Mouse (Mus musculus) intestine, embryonic 14.5 days (tissue): ENCODE data around the gene Btg1. TPM values are rescaled to one million over a fixed set of nuclear protein-coding genes. Genes with fewer than 3 reads are reported as not detected.

Source experiments
- ATAC-seq: fragments of 200-750 bp; cut with Nextera tagmentation; replicated peaks from 2 replicates; pipeline ENCODE4 v1.8.0; 2017; ENCODE audit warnings: low read depth, moderate number of reproducible peaks, moderate TSS enrichment, moderate library complexity; ENCODE audit not compliant: low FRiP score, low TSS enrichment
- DNase-seq: peaks from one replicate; pipeline ENCODE4 v3.0.0-alpha.2; 2018; ENCODE audit warnings: low spot score
- H3K27ac ChIP-seq: fragments of 300-500 bp; sonication (generic); 2 replicates; pipeline ENCODE4 v1.5.1; 2014; ENCODE audit warnings: low read depth, mild to moderate bottlenecking, control low read depth
- H3K27me3 ChIP-seq: fragments of 300-500 bp; sonication (generic); replicated peaks from 2 replicates; pipeline ENCODE4 v1.6.1; 2014; ENCODE audit warnings: low read length, control low read depth; ENCODE audit not compliant: control insufficient read depth, insufficient read depth
- H3K36me3 ChIP-seq: fragments of 300-500 bp; sonication (generic); 2 replicates; pipeline ENCODE4 v1.6.1; 2014; ENCODE audit warnings: low read length, control low read depth; ENCODE audit not compliant: control insufficient read depth, insufficient read depth
- H3K4me1 ChIP-seq: fragments of 300-500 bp; sonication (generic); replicated peaks from 2 replicates; pipeline ENCODE4 v1.6.1; 2014; ENCODE audit warnings: low read length, control low read depth, mixed read lengths; ENCODE audit not compliant: control insufficient read depth, insufficient read depth
- H3K4me2 ChIP-seq: fragments of 300-500 bp; sonication (generic); 2 replicates; pipeline ENCODE4 v1.6.1; 2014; ENCODE audit warnings: low read length
- H3K4me3 ChIP-seq: fragments of 300-500 bp; sonication (generic); 2 replicates; pipeline ENCODE4 v1.5.1; 2014; ENCODE audit warnings: low read depth, low read length, control low read depth, mixed read lengths
- H3K9ac ChIP-seq: fragments of 300-500 bp; sonication (generic); 2 replicates; pipeline ENCODE4 v1.6.1; 2014; ENCODE audit warnings: mild to moderate bottlenecking, low read length
- H3K9me3 ChIP-seq: fragments of 300-500 bp; sonication (generic); 2 replicates; pipeline ENCODE4 v1.6.1; 2016; ENCODE audit warnings: low read length, control low read depth; ENCODE audit not compliant: control insufficient read depth
- WGBS: fragments of 180-500 bp; shearing (Covaris S2); extraction: QIAGEN DNeasy Blood & Tissue Kit; methylation state at CpG from one replicate; pipeline ENCODE4 v1.1.7; 2014; 5-methylcytosine and 5-hydroxymethylcytosine counted together
- polyA plus RNA-seq: library from polyadenylated mRNA; unstranded; fragments of >200 nt; fragmentation: Nextera tagmentation; extraction: Ambion mirVana; gene quantifications from 2 replicates; pipeline ENCODE4 v1.2.1, GENCODE M21; 2014

Gene Btg1
- polyA plus RNA-seq, 1 experiment from 2014 or later: 82.6 TPM

- no peak overlapping the region for H3K9ac ChIP-seq
- no peak overlapping the region for H3K27ac ChIP-seq
- H3K4me1 ChIP-seq: no peaks in the 10 kb centered on the region
- ATAC-seq (no peak), DNase-seq (no peak)
- 74% methylated on average over 3 of the region's 3 CpGs for WGBS
- no peak overlapping the region for H3K4me3 ChIP-seq
- H3K36me3 ChIP-seq: no peaks in the 10 kb centered on the region
- no peaks in the 10 kb centered on the region for H3K9me3 ChIP-seq
- H3K27me3 ChIP-seq: no peaks in the 10 kb centered on the region
- H3K4me2 ChIP-seq: no peak overlapping the region
These were observed 14.5 kb upstream of the Btg1 start for GRCm38 (mm10) chr10:96602339-96602738.

DNA sequence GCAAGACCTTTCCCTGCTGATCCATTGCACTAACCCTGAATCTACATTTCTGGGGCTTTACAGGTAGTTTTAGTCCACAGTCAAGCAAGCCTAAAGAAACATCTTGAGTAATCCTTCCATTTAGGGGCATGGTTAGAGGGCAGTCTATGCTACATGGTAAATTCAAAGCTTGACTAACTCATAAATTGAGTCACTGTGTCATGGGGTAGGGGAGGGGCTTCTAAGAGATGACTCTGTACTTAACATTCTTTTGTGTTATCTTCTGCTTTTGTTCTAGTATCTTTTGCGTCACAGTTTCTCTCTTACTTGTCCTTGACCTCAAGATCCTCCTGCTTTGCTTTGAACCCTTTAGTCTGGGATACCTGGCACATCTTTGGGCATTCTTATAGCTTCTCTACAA, 11.6 kb upstream of the Btg1 start:
- Histone ChIP-seq H3K27me3 (no peaks in the 10 kb centered on the region), H3K4me2 (no peak overlapping the region), H3K4me3 (no peak overlapping the region), H3K27ac (no peak overlapping the region), H3K9ac (no peak overlapping the region), H3K9me3 (no peaks in the 10 kb centered on the region), H3K4me1 (no peaks in the 10 kb centered on the region), H3K36me3 (no peaks in the 10 kb centered on the region)
- DNase-seq: no peak
- ATAC-seq: no peak
- 89% methylated on average over 1 of the region's 1 CpGs for WGBS

GRCm38 (mm10) chr10:96605856-96606255, 10.9 kb upstream of the Btg1 start:
- no peaks in the 10 kb centered on the region for H3K4me1 ChIP-seq
- H3K9ac ChIP-seq: no peak overlapping the region
- no peak overlapping the region for H3K27ac ChIP-seq
- WGBS: 84% methylated on average over 2 of the region's 2 CpGs
- H3K4me3 ChIP-seq: no peak overlapping the region
- ATAC-seq (no peak), DNase-seq (no peak)
- no peak overlapping the region for H3K4me2 ChIP-seq
- H3K27me3 ChIP-seq: no peaks in the 10 kb centered on the region
- H3K36me3 ChIP-seq: no peaks in the 10 kb centered on the region
- H3K9me3 ChIP-seq: no peaks in the 10 kb centered on the region

DNA sequence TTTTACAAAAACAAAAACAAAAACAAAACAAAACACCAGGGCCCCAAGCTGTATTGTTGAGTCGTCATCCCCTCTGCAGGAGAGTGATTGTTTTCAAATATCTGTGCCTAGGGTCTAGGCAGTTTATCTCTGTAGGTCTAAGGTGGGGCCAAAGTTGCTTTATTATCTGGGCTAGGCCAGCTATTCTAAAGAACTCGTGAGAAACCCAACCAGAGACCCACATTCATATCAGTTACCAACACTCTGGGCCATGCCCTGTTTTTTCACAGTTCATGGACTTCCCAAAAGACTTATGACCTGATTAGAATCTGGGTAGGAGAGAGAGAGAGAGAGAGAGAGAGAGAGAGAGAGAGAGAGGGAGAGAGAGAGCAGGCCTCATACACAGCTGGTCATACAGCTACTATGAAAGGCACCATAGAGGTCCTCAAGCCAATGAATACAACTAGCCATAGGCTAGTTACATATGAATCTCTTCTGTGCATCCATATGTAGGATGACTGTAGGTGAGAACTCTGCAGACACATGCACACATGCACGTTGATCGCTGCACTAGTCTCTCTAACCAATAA, 9.1 kb upstream of the Btg1 start:
- no peaks in the 10 kb centered on the region for H3K27me3 ChIP-seq
- no peak for ATAC-seq
- no peak overlapping the region for H3K4me2 ChIP-seq
- WGBS: 85% methylated on average over 4 of the region's 4 CpGs
- no peak overlapping the region for H3K4me3 ChIP-seq
- no peaks in the 10 kb centered on the region for H3K36me3 ChIP-seq
- H3K9ac ChIP-seq: no peak overlapping the region
- H3K4me1 ChIP-seq: no peaks in the 10 kb centered on the region
- no peaks in the 10 kb centered on the region for H3K9me3 ChIP-seq
- DNase-seq: no peak
- no peak overlapping the region for H3K27ac ChIP-seq

DNA sequence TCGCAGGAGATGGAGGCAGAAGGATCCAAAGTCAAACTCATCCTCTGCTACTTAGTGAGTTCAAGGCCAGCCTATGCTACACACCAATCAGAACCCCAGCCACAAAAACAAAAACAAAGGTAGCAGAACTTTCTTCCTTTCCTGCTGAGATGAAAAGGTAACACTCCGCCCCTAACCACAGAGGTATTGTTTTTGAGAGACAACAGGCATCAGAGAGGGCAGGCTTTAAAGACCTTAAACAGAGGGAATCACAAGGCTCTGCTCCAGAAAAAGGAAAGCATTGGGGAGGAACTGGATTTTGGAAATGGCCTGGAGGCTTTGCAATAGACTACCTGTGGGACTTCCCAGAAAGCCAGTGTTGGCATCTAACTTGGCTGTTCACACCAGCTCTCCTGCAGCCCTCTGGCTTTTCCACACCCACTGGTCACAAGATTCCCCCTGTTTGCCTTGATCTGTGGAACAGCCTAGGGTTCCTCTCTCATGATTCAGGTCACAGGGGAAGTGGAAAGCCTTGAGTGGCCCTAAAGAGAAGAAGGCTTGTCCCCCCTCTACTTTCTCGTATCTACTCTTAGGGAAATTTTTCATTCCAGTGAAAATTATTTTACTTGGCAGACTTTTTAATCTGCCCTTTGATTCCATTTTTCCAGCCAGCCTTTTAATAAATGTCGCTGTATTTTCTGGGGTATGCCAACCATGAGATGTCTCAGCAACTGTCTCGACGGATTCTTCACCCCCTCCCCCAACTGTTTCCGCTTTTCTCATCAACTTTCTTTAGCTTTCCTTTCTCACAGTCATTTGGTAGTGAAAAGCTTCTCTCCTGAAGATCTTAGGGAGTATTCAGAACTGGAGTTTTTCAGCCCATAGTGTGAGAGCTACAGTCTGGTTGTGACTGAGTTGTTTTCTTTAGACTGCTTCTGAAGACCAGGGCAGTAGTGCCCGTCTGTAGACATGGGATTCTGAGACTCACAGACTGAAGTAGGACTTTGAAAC, 7.2 kb upstream of the Btg1 start:
- Histone ChIP-seq H3K27me3 (no peaks in the 10 kb centered on the region), H3K9me3 (no peaks in the 10 kb centered on the region), H3K9ac (no peak overlapping the region), H3K4me3 (no peak overlapping the region), H3K4me1 (no peaks in the 10 kb centered on the region), H3K36me3 (no peaks in the 10 kb centered on the region), H3K4me2 (no peak overlapping the region), H3K27ac (no peak overlapping the region)
- 73% methylated on average over 8 of the region's 8 CpGs for WGBS
- ATAC-seq (no peak), DNase-seq (no peak)

DNA sequence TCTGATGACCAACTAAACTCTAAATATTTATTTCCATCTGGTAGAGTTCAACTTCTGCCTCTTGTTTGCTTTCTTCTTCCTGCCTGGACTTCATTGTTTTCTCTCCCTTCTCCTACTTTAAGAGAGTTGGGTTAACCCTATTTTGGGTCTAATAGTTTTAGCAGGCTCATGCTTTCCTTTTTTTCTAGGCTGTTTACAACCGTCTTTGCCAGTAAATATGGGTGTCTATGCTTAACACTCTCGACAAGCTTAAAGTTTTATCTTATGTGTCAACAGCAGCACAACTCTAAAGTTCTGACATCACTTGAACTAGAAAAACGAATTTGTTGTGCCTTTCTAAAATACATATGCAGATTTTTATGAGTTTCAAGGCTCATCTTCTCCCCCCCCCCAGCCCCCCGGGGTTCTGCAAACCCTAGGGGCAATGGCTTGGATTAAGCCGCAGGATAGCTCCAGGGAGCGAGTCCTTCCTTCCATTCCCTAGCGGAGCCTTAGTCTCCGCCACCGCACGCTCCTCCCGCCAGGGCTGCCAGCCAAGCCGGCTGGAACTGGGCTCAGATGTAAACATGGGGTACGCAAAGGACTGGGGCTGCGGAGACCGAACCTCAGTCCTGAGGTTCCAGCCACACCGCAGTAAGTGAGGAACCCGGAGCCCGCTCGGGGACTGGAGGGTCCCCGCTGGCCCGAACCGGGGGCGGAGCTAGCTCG, 651 bp upstream of the Btg1 start:
- H3K36me3 ChIP-seq: peaks cover 16% of the 10 kb centered on the region
- no peak for DNase-seq
- no peaks in the 10 kb centered on the region for H3K27me3 ChIP-seq
- peak overlapping the region; percentile 98 for H3K4me3 ChIP-seq
- peak overlapping the region; percentile 98 for H3K27ac ChIP-seq
- no peak; the same call in 1 of the 2 replicates for ATAC-seq
- peak overlapping the region; percentile 66 for H3K9ac ChIP-seq
- WGBS: 2% methylated on average over 24 of the region's 24 CpGs
- H3K4me1 ChIP-seq: peaks cover 7% of the 10 kb centered on the region; the same call in 1 of the 2 replicates
- no peaks in the 10 kb centered on the region for H3K9me3 ChIP-seq
- peak overlapping the region; percentile 60 for H3K4me2 ChIP-seq

DNA sequence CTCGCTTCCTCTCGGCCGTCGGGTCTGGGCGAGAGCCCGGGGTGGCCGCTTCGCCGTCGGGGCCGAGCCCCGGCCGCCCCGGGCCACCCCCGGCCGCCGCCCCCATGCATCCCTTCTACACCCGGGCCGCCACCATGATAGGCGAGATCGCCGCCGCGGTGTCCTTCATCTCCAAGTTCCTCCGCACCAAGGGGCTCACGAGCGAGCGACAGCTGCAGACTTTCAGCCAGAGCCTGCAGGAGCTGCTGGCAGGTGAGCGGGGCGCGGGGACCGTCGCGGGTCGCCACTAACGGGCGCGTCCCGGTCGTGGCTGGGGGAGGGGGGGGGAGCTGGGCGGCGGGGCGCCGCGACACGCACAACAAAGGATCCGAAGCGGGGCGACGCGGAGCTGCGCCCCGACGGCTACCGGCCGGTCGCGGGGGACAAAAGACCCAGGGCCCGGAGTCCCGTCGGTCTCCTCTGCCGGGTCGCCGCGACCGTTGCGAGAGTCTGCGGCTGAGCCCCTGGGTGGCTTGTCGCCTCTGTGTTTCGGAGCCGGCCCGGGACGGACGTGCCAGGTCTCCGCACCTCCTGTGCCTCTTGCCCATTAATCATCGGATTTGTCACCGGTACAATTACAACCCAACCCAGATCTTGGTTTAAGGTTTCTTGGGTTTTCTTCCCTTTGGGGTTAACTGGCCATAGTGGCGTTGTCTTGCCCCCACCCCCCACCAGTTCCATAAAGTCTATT, 580 bp downstream of the Btg1 start:
- peak overlapping the region; percentile 98 for H3K4me3 ChIP-seq
- under 1% methylated on average over 77 of the region's 78 CpGs for WGBS
- H3K9ac ChIP-seq: peak overlapping the region; percentile 97
- H3K36me3 ChIP-seq: peaks cover 26% of the 10 kb centered on the region
- no peaks in the 10 kb centered on the region for H3K9me3 ChIP-seq
- H3K4me2 ChIP-seq: peak overlapping the region; percentile 89
- peak overlapping the region; percentile 98 for H3K27ac ChIP-seq
- peaks cover 17% of the 10 kb centered on the region for H3K4me1 ChIP-seq
- no peaks in the 10 kb centered on the region for H3K27me3 ChIP-seq
- ATAC-seq (peak; percentile 30), DNase-seq (no peak)

GRCm38 (mm10) chr10:96617951-96618575, 1.3 kb downstream of the Btg1 start:
- peak overlapping the region; percentile 98 for H3K4me3 ChIP-seq
- WGBS: under 1% methylated on average over 29 of the region's 29 CpGs
- peaks cover 18% of the 10 kb centered on the region for H3K4me1 ChIP-seq
- peak overlapping the region; percentile 98 for H3K27ac ChIP-seq
- H3K4me2 ChIP-seq: peak overlapping the region; percentile 89
- ATAC-seq (0 out of 2 replicates have a peak, but pooled peaks have one; percentile 12), DNase-seq (peak; percentile 85)
- no peaks in the 10 kb centered on the region for H3K9me3 ChIP-seq
- no peaks in the 10 kb centered on the region for H3K27me3 ChIP-seq
- peaks cover 33% of the 10 kb centered on the region for H3K36me3 ChIP-seq
- H3K9ac ChIP-seq: peak overlapping the region; percentile 97
